Comparison of ENCODE assay signal across 8 mouse cellular contexts in the genomic region with DNA sequence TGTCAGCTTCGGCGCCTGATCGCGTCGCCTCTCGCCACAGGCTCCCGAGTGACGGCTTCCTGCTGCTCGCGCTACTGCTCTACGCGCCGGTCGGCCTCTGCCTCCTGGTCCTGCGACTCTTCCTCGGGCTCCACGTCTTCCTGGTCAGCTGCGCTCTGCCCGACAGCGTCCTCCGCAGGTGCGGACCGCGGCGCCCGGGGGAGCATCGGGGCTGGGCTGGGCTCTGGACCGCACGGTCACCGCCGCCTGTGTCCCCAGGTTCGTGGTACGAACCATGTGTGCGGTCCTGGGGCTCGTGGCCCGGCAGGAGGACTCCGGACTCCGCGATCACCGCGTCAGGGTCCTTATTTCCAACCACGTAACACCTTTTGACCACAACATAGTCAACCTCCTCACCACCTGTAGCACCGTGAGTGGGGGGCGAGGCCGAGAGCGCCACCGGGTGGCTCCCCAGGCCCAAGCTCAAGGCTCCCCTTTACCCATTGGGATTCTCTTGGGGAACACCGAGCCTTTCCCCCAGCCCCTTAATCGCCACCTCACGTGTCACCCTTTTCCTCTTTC. TPM values are rescaled to one million over a fixed set of nuclear protein-coding genes. Genes with fewer than 3 reads are reported as not detected.
DNase-seq lines count a peak whose midpoint lies in the region; ATAC-seq and TF ChIP-seq lines count a peak whose summit lies in the region.

Htra2 (minus strand) TSS at position 403 of the 561 bp plus-strand sequence.

- no peaks in the 10 kb centered on the region for H3K9me3 ChIP-seq in forebrain, postnatal 0 days (ENCODE audit: low read length)
- no peaks in the 10 kb centered on the region for H3K9me3 ChIP-seq in hindbrain, embryonic 11.5 days (ENCODE audit: control insufficient read depth, low read length)
- H3K9me3 ChIP-seq in midbrain, embryonic 11.5 days (ENCODE audit: control insufficient read depth, low read length), result no peaks in the 10 kb centered on the region

- peak; percentile 26 for ATAC-seq in forebrain, postnatal 0 days
- ATAC-seq in hindbrain, embryonic 11.5 days (ENCODE audit: low FRiP score), result no peak; the same call in 1 of the 2 replicates
- peak; percentile 8; the same call in 1 of the 2 replicates for ATAC-seq in midbrain, embryonic 11.5 days (ENCODE audit: low FRiP score)

- intact Hi-C loops in left cerebral cortex, postnatal 4 days (cut with DNase I), result loop anchor here (10.0 kb wide), 1 partner anchor 60 kb away; no protein-coding TSS in a partner anchor

- peak within 1 kb of the TSS; percentile 93 for H3K9ac ChIP-seq in forebrain, postnatal 0 days
- peak within 1 kb of the TSS; percentile 91 for H3K9ac ChIP-seq in hindbrain, embryonic 11.5 days (ENCODE audit: low read depth, low read length)
- peak within 1 kb of the TSS; percentile 93 for H3K9ac ChIP-seq in midbrain, embryonic 11.5 days (ENCODE audit: low read length)

- TF ChIP-seq POLR2A in cerebellum, adult 2 months (IDR thresholded peaks at IDR 0.05; ENCODE audit: borderline replicate concordance, insufficient read depth, low read length), result no peak

- peak within 1 kb of the TSS; percentile 83 for H3K4me3 ChIP-seq in cerebellum, adult 2 months (replicated peaks; ENCODE audit: insufficient read depth, low read depth, low read length)
- H3K4me3 ChIP-seq in forebrain, postnatal 0 days (ENCODE audit: low read depth, low read length), result peak within 1 kb of the TSS; percentile 94
- peak within 1 kb of the TSS; percentile 100 for H3K4me3 ChIP-seq in hindbrain, embryonic 11.5 days (ENCODE audit: low read depth, low read length)
- peak within 1 kb of the TSS; percentile 97 for H3K4me3 ChIP-seq in midbrain, embryonic 11.5 days (ENCODE audit: low read depth, low read length)

- no peaks in the 10 kb centered on the region for H3K27me3 ChIP-seq in cerebellum, adult 2 months (ENCODE audit: control insufficient read depth, insufficient read depth, low read length)
- H3K27me3 ChIP-seq in forebrain, postnatal 0 days (ENCODE audit: insufficient read depth, low read length), result no peaks in the 10 kb centered on the region
- no peaks in the 10 kb centered on the region for H3K27me3 ChIP-seq in hindbrain, embryonic 11.5 days (ENCODE audit: control insufficient read depth, insufficient read depth, low read length)
- no peaks in the 10 kb centered on the region for H3K27me3 ChIP-seq in midbrain, embryonic 11.5 days (ENCODE audit: control insufficient read depth, insufficient read depth, low read length)

- peak within 1 kb of the TSS; percentile 86 for H3K4me2 ChIP-seq in forebrain, postnatal 0 days (ENCODE audit: low read depth)
- H3K4me2 ChIP-seq in hindbrain, embryonic 11.5 days (replicated peaks; ENCODE audit: low read depth, low read length), result peak within 1 kb of the TSS; percentile 87
- peak within 1 kb of the TSS; percentile 97 for H3K4me2 ChIP-seq in midbrain, embryonic 11.5 days

- peaks cover 14% of the 10 kb centered on the region for H3K4me1 ChIP-seq in cerebellum, adult 2 months (ENCODE audit: control insufficient read depth, insufficient read depth, low read length)
- H3K4me1 ChIP-seq in forebrain, postnatal 0 days (ENCODE audit: insufficient read depth), result peaks cover 17% of the 10 kb centered on the region
- H3K4me1 ChIP-seq in hindbrain, embryonic 11.5 days (replicated peaks; ENCODE audit: control insufficient read depth, insufficient read depth, low read length), result peaks cover 14% of the 10 kb centered on the region; the same call in 1 of the 2 replicates
- H3K4me1 ChIP-seq in midbrain, embryonic 11.5 days (ENCODE audit: control insufficient read depth, insufficient read depth, low read length), result peaks cover 21% of the 10 kb centered on the region

- TF ChIP-seq CTCF in cerebellum, adult 2 months (IDR thresholded peaks at IDR 0.05; ENCODE audit: borderline replicate concordance, insufficient read depth, low read depth, low read length), result peak; percentile 5; the same call in 1 of the 2 replicates
- peak; percentile 64 for TF ChIP-seq CTCF in forebrain, postnatal 0 days (IDR thresholded peaks at IDR 0.05; ENCODE audit: low read depth)

- peak within 1 kb of the TSS; percentile 77 for H3K27ac ChIP-seq in cerebellum, adult 2 months (ENCODE audit: insufficient read depth, low read length)
- peak within 1 kb of the TSS; percentile 91 for H3K27ac ChIP-seq in forebrain, postnatal 0 days (ENCODE audit: low read depth, low read length)
- peak within 1 kb of the TSS; percentile 88 for H3K27ac ChIP-seq in hindbrain, embryonic 11.5 days (ENCODE audit: low read depth, low read length)
- H3K27ac ChIP-seq in midbrain, embryonic 11.5 days (ENCODE audit: low read depth, low read length), result peak within 1 kb of the TSS; percentile 80

- H3K36me3 ChIP-seq in forebrain, postnatal 0 days (ENCODE audit: insufficient read depth), result peaks cover 14% of the 10 kb centered on the region
- no peaks in the 10 kb centered on the region for H3K36me3 ChIP-seq in hindbrain, embryonic 11.5 days (ENCODE audit: control insufficient read depth, insufficient read depth, low read length)
- peaks cover 5% of the 10 kb centered on the region; the same call in 1 of the 2 replicates for H3K36me3 ChIP-seq in midbrain, embryonic 11.5 days (ENCODE audit: control insufficient read depth, insufficient read depth, low read length)

- WGBS in cerebellum, adult 2 months, result under 1% methylated on average over 50 of the region's 50 CpGs
- under 1% methylated on average over 45 of the region's 50 CpGs for WGBS in forebrain, postnatal 0 days
- under 1% methylated on average over 50 of the region's 50 CpGs for WGBS in hindbrain, embryonic 11.5 days
- under 1% methylated on average over 49 of the region's 50 CpGs for WGBS in midbrain, embryonic 11.5 days

- DNase-seq in cerebellum, adult 2 months, result no peak
- DNase-seq in cerebellum, adult 9-11 months, result no peak
- DNase-seq in adrenal gland, postnatal 10 days, result no peak
- DNase-seq in forebrain, postnatal 0 days, result peak; percentile 39
- no peak for DNase-seq in hindbrain, embryonic 11.5 days (ENCODE audit: low spot score)
- DNase-seq in left cerebral cortex, postnatal 4 days, result peak; percentile 50
- no peak for DNase-seq in midbrain, embryonic 11.5 days (ENCODE audit: low spot score, missing footprints)
- peak; percentile 66 for DNase-seq in thymus, postnatal 25 days

RNA-seq across cellular contexts. Expression of gene Htra2, which starts in this region (rescaled TPM):
- polyA plus RNA-seq in cerebellum, adult 2 months (2012; rRNA removed), result 57.6 and 58.2 TPM in 2 replicates
- total RNA-seq in adrenal gland, postnatal 10 days (2021), result 10 to 100 TPM; 53.4 to 60.5 TPM
- 46.1 and 47.0 TPM in 2 replicates for total RNA-seq in forebrain, postnatal 0 days (2014; rRNA removed)
- polyA plus RNA-seq in forebrain, postnatal 0 days (2015; fragmentation: Nextera tagmentation; extraction: Ambion mirVana), result 75.1 and 81.0 TPM in 2 replicates
- polyA plus RNA-seq in hindbrain, embryonic 11.5 days (2014; fragmentation: Nextera tagmentation; extraction: Ambion mirVana), result 31.7 and 33.9 TPM in 2 replicates
- total RNA-seq in left cerebral cortex, postnatal 4 days (2021), result 10 to 100 TPM; 66.1 to 70.5 TPM
- 28.2 and 30.0 TPM in 2 replicates for polyA plus RNA-seq in midbrain, embryonic 11.5 days (2014; fragmentation: Nextera tagmentation; extraction: Ambion mirVana)

Comparison
In these comparisons a context has a peak if more than half of its experiments do, and no peak if none do; other contexts are left out.
1. DNase-seq: peak in forebrain, postnatal 0 days (single experiment), left cerebral cortex, postnatal 4 days (single experiment) and thymus, postnatal 25 days (single experiment); none in cerebellum, adult 2 months (0 of 2), cerebellum, adult 9-11 months (single experiment), adrenal gland, postnatal 10 days (single experiment), hindbrain, embryonic 11.5 days (single experiment) and midbrain, embryonic 11.5 days (single experiment).
2. Peak in every context shown above with its lines, with median percentiles within 50 percentile points of each other: H3K27ac ChIP-seq, H3K4me3 ChIP-seq, H3K4me2 ChIP-seq and H3K9ac ChIP-seq.